Mouse (Mus musculus) spleen, adult 12 weeks (tissue): Measurements from ENCODE around the gene Il2rb.

Experiments used
- DNase-seq: peaks from one replicate; pipeline ENCODE4 v3.0.0; 2022; ENCODE audit warnings: low spot score

Gene Il2rb

DNA sequence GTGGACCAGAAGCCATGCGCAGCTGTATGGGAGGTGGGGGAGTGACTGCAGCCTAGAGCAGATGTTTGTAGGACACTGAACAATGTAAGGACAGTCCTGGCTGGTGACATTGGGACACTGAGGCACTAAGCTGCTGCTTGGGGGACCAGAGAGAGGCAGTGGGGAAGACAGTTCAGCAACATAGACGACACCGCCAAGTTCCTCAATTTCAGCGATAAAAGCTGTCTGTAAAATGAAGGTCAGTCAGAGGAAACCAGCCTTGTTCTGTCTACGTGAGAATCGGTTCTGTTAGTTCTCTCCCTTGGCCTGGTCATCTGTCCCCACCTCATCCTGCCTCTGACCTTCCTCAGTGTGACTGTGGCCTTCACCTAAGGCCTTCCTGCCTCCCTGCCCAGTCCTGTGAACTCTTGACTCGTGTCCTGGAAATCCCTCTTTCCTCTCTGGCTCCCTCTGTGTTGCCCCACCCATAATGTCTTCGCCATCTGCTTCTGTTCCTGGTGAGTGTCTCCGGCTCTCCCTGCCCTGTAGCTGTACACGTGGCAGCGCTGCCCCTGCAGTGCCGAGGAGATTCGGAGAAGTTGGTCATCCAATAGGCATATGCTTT, 25.1 kb upstream of the Il2rb start:
- DNase-seq, result no peak

DNA sequence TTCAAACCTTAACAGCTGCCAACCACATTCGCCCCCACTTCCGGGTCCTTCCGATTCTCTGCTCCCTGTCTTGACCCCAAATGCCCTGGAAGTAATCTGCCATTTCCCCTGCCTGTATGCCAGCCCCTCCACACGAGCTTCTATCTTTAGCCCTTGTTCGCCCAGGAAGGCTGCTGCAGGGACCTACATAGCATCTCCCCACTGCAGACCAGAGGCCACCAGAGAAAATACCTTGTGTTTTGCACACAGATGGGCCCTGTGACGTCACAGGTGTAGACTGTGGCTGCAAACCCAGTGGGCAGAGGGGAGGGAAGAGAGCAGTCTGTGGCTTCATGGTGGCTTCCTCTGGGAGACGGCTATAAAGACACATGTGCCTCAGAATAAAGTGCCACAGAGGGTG, 23.1 kb upstream of the Il2rb start:
- DNase-seq, result no peak

DNA sequence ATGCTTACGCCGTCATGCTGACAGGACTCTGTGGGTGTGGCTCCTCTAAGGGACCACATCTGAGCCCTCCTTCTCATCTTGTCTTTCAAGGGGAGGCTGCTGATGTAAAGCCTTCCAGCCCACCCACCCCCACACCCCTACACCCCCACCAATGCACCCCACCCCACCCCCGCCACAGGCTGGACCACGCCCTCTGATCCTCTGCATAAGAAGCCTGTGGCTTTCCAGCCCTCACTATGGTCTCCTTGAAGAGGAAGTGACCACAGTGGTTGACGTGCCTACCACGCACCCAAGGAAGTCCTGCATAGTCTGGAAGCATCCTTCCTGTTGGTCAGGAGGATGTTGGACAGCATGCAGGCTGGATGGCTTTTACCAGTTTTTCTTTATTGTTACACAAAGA, 20.7 kb upstream of the Il2rb start:
- DNase-seq, result no peak

DNA sequence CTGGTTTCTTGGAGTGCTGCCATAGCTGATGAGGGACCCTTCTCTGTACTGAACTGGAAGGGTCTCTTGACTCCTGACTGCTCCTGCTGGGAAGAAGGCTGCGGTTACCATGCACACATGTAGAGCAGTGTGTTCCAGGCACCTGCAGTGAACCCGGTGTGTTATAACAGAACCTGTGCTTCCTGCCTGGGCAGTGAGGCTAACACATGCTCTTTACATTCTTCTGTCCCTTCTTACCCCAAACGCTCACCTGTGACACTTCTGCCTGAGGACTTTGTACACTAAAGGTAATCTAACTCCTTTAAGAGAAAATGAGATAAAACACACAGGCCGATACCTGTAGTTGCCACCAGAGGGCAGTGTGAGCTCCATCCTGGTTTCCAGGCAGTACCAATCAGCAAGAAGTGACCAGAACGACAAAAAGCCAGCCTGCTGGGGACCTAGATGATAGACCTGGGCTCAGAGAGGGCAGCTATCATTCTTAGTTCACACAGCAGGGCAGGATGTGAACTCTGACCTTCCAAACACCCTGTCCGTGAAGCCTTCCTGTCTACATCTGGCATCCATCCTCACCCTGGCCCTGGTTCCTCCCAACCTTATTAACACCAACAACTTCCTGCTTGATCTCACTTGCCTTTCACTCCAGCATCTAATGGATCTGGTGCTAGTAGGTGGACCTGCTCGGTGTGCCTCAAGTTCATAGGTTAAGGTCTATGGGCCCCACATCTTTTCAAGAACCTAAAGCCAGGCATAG, 19.5 kb upstream of the Il2rb start:
- peak; percentile 57 for DNase-seq

DNA sequence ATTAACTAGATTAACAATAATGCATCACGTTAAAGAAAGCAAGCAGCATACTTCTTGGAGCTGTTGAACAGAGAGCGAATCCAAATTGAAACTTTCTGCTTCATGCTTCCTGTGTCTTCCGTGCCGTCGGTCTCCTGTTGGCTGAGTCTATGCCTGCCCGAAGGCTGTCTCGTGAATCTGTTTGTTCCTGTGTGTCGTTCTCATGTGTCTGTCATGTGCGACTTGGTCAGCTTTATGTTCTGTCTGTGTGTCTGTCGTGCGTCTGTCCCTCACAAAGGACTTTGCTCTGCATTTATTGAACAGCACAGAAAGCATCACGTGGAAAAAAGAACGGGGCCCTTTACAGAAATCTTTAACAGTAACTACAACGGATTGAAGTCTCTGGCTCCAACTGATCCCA, 17.9 kb upstream of the Il2rb start:
- DNase-seq, result no peak

DNA sequence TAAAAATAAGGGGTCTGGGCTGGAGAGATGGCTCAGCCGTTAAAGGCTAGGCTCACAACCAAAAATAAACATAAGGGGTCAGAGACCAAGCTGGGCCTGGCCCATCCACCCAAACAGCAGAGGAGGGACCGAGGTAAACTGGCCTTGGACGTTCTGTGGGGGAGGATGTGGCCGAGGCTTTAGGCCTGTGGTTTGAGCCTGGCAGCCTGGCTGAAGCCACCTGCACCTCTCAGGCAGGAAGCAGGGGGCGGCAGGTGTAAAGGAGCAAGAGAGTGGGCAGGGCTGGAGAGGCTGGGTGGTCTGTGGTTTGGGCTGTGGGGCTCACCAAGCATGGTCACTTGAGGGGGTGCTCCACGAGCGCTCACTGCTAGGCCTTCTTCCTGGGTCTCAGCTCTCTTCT, 16.9 kb upstream of the Il2rb start:
- no peak for DNase-seq

DNA sequence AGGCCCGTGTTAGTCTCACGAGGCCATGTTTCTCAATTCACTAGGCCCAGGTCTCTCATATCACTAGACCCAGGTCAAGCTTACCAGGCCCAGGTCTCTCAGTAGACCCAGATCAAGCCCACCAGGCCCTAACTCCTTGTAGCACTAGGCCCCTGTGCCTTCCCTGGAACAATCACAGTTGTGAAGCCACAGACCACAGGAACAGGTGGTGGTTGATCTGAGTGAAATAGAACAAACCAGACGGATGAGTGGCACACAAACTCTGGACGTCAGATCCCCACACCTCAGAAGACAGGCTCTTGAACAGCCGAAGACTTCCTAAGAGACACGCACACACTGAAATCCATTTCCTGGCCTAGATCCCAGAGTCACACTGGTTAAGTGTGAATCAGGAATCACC, 15.7 kb upstream of the Il2rb start:
- DNase-seq, result no peak

DNA sequence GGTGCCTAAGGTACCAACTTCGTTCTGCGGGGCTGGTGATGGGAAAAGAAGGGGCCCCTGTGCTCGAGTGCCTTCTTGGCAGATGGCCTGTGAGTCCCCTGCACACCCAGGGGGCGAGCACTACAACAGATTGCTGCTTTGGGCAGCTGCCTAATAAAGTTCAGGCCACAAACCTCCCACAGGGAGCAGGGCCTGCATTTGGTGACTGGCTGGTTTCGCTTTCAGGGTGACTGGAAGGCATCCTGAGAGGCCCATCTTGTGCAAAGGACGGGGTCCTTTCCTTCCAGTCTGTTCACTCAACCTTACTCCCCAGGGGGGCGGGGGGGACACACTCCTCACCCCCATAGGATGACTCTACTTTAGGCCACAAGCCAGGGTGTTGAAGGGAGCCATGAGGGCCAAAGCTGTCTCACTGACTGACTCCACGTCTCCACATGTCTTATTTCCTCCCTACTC, 15.1 kb upstream of the Il2rb start:
- no peak for DNase-seq

DNA sequence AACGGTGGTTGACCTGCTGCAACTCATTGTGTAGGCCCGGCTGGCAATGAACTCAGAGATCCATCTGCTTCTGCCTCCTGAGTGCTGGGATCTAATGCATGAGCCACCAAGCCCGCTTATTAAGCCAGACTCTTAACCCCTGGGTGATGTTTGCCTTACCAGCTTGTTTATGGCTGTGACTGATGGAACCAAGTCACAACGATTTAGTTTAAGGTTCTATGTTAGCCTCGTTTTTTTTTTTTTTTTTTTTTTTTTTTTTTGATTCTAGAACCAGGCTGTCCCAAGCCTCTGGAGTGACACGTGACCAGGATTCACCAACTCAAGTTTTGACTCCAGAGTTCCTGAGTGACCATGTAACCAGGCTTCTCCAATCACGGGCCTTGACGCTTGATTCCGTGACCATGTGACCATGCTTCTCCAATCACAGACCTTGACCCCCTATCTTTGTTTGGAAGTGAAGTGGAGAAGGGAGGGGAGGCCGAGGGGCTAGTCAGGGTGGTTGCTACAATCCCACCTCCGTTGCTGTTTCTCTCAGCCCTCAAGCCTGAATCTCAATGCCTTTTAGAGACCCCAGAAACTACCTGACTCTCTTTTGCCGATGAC, 14.3 kb upstream of the Il2rb start:
- no peak for DNase-seq

DNA sequence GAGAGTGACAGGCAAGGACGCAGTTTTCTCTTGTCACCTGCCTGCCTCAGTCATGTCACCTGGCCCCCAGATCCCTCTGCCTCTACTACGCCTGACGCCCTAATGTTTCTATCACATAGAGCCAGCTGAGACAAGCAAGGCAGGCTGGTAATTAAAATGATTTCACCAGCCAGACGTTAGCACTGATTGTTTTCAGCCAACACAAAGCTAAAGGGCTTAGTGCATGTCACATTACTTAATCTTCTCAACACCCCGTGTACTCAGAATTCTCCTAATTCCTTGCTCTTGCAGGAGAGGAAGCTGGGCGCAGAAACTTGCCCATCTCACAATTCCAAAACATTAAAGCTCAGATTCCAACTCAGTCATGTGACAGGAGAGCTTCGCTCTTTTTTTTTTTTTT, 13.4 kb upstream of the Il2rb start:
- DNase-seq, result no peak

DNA sequence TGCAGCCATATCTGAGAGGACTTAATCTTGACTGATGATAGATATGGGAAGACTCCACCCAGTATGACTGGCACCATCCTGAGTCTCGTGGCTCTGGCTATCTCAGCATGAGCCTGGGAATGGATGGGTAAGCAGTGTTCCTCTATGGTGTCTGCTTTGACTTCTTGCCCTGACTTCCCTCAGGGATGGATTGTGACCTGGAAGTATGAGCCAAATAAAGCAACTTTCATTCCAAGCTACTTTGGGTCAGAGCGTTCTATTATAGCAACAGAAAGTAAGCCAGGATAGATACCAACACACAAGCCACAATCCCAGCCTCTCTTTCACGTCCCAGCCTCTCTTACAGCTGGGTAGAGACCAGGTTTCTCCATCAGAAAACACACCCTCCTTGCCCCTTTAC, 10.5 kb upstream of the Il2rb start:
- no peak for DNase-seq

DNA sequence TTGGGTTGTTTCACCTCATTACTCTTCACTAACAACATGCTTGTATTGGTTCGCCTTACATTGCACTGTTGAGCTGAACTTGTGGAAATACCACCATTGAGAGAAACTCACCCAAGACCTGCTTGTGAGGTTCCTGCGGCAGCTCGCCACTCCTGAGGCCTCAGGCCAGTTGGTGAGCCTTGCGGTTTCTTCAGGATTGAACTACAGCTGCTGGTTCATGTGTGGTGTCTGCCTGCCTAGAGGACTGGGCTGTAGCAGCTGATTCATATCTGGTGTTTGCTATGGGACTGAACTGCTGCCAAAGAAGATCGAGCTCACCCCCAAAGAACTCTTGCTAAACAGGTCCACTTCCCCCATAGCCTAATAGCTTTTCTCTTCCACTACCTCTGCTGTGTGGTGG, 9.7 kb upstream of the Il2rb start:
- no peak for DNase-seq

DNA sequence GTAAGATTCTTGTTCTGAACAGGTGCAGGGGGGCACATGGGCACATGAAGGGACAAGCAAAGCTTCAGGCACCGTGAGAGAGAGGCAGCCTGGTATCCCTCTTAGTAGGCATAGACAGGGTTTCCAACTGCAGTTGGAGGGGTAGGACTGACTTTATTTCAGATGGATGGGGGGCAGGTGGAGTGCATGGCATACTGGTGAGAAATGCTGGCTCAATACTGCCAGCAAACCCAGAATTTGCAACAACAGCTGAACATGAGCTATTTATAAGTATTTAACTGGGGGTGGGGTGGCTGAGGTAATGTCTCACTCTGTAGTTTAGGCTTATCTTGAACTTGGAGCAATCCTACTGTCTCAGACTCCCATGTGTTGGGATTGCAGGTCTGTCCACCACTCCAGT, 8.9 kb upstream of the Il2rb start:
- no peak for DNase-seq

DNA sequence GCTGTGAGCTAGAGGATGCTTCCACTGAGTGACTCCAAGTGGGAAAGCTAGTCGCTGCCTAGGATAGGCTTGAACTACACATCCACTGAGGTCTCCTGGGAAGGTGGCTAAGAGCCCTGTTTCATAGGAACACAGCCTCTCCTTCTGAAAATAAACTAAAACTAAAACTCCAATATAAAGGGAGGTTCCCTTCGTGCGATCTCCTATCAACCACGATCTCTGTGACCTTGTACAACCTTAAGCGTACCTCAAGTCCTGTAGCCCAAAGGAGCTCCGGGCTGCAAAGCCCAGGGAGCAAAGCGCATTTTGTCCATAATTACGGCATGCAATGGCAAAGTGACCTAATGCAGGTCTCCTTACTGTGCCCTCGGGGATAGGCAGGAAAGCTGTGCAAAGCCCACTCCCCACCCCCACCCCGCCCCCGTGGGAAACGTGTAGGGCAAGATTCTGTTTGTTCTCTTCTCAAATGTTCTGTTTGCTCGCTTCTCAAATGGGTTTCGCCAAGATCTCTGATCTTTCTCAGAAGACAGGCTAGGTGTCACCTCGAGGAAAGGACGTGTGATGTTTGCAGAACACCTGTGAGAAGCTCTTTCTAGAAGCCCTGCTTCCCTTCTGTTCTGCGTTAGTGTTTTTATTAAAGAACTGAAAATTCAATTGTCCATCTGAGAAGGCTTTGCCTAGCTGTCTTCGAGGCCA, 7.5 kb upstream of the Il2rb start:
- DNase-seq, result no peak

DNA sequence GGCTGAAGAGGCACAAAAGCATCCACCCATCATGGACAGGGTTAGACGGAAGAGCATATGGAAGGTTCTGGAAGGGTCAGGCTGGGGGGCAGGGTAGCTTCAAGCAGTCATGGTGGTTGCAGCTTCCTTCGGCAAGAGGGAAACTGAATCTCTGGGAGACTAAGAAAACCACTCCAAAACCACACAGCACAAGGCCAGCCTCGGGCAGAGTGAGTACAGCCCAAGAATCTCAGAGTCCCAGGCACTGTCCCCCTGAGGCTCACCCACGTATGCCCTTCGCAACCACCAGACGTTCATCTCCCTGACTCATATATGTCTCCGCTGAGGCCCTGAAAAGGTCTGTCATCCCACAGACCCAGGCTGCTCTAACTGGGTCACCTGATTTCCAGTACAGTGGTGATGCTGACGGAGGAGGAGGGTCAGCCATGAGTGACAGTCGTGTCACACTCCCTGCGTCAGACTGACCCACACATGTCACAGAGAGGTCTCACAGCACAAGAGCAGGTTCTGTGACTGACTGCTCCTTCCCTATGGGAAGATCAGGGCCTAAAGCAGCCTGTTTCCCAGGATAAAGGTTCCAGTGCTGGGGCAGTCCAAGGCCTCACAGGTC, 1.6 kb downstream of the Il2rb start:
- no peak for DNase-seq

DNA sequence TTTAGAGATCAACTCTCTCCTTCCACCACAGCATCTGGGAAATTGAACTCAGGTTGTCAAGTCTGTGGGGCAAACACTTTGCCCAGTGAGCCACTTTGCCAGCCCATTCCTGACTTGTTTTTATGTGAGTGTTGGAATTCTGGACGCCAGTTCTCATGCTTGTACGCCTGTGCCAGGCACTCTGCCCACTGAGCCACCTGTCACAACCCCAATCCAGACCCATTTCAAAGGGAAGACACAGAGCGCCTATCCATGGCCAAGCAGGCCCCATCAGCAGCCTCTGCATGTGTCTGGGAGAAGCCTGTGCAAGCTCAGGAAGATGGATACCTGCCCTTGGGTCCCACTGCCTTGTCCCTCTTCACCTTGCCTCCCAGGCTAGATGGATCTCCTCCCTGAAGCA, 3.8 kb downstream of the Il2rb start:
- DNase-seq, result no peak

DNA sequence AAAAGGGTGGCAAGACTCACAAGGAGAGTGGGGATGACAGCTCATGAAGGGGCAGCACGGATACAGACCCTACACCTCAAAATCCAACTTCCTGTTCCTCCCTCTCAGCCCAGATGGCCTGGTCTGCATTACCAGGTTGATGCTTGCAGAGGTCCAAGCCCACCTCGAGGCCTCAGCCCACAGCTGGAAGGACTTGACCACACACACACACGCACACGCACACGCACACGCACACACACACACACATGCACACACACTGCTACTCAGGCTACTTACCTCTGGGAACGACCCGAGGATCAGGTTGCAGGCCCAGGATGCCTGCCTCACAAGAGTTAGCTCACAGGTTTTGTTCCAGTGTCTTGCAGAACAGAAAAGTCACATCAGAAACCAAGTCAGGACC, 5.2 kb downstream of the Il2rb start:
- DNase-seq, result no peak

DNA sequence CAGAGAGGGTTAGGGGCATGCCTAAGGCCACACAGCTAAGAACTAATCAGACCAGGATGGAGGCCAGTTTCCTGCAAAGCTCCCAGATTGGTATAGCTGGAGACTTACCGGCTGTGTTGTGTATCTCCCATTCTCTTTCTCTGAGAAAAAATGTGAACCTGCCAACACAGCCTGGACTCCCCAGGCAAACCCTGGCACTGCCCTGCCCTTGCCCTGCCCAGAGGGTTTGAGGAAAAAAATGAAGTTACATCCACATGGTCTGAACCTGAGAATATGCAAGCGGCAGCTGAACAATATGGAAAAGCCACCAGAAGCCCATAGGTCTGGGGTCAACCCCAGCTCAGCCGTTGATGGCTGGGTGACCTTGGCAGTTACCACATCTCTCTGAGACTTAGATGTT, 5.8 kb downstream of the Il2rb start:
- no peak for DNase-seq

DNA sequence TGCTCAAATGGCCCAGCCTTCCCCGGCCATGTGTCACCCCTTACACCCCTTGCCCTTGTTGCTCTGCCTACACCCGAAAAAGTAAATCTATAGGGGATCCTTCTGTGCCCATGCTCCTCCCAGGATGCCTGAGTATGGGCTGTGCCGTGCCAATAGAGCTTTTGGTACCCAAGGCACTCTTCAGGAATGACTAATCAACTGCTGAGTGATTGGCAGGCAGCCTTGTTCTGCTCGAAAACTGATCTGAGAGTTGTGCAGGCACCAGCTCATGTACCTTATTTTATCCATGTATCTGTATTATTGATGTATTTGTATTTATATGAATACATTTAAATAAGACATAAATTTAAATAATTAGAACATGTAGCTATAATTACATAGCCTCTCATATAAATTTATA, 8.0 kb downstream of the Il2rb start:
- no peak for DNase-seq

DNA sequence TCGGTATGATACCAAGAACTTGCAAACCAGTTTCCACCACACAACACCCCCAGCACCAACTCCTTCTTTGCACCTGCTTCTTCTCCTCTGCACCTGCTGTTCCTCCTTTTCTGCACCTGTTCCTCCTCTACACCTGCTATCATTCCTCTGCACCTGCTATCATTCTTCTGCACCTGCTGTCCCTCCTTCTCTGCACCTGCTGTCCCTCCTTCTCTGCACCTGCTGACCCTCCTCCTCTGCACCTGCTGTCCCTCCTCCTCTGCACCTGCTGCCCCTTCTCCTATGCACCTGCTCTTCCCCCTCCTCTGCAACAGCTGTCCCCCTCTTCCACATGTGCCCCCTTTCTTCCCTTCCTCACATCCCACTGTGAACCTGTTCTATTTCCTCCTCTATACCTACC, 8.5 kb downstream of the Il2rb start:
- no peak for DNase-seq

DNA sequence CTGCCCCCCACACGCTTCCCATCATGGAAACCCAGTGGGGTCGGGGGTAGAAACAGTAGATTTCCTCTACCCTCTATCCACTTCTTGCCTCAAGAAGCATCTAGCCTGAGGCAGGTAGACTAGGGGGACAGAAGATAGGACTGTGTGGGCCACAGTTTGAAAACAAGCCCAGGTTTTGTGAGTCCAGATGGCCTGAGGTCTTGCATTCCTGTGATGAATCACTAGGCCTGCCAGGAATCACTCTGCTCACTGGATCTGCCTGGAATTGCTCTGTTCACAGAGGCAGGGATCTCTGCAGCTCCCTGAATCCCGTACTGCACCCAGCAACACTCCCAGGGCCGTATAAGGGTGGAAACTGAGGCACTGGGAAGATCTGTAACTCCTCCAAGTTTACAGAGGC, 11.8 kb downstream of the Il2rb start:
- no peak for DNase-seq

DNA sequence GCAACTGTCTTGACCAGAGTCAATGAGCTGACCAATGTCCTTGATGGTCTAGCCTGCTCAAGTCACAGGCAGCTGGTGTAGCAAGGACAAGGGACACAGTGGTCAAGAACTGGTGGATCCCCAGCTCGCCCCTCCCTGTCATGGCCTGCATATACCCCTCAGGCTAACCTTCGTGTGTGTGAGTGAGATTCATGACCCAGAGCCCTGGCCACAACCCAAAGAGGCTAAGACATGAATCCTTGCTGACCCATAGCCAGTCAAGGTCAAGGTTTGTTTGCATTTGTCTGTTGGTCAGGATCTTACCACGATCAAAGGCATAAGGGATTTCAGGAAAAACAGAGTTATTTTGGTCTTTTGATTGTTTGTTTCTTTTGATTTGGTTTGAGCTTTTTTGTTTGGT, 12.6 kb downstream of the Il2rb start:
- DNase-seq, result no peak
